Mouse (Mus musculus) mesoderm, embryonic 11.5 days (tissue): ENCODE results near the gene Tm9sf2.
"Not testable (repeated sequence)": the region's sequence is repeated elsewhere in the genome, so short reads cannot be mapped to it uniquely, and the experiment has no call there.

Source experiments
- DNase-seq: peaks from one replicate; pipeline ENCODE4 v3.0.0-alpha.2; 2012; ENCODE audit warnings: low read depth, low spot score

Tm9sf2 gene

GRCm38 (mm10) chr14:122099584-122099983 lies 7.3 kb upstream of the Tm9sf2 start:
- no peak for DNase-seq

- DNase-seq = not testable (repeated sequence)
These were observed 4.9 kb upstream of the Tm9sf2 start for GRCm38 (mm10) chr14:122101890-122102289.

GRCm38 (mm10) chr14:122104881-122105280 lies 2.0 kb upstream of the Tm9sf2 start:
- peak; percentile 95 for DNase-seq

- DNase-seq = no peak
These were observed 1.2 kb upstream of the Tm9sf2 start for GRCm38 (mm10) chr14:122105391-122106285.

GRCm38 (mm10) chr14:122107481-122108214 lies 810 bp downstream of the Tm9sf2 start:
- peak; percentile 30 for DNase-seq

- DNase-seq = no peak
These were observed 4.8 kb downstream of the Tm9sf2 start for GRCm38 (mm10) chr14:122111681-122112080.

- no peak for DNase-seq
These were observed 5.5 kb downstream of the Tm9sf2 start for GRCm38 (mm10) chr14:122112311-122112710.

- DNase-seq = no peak
These were observed 9.4 kb downstream of the Tm9sf2 start for GRCm38 (mm10) chr14:122116200-122116599.

GRCm38 (mm10) chr14:122130111-122130797 lies 23.4 kb downstream of the Tm9sf2 start:
- DNase-seq = no peak

- DNase-seq = no peak
These were observed 24.8 kb downstream of the Tm9sf2 start for GRCm38 (mm10) chr14:122131644-122132043.

GRCm38 (mm10) chr14:122136368-122136928 lies 29.6 kb downstream of the Tm9sf2 start:
- DNase-seq = no peak

GRCm38 (mm10) chr14:122137234-122137633 lies 30.4 kb downstream of the Tm9sf2 start:
- DNase-seq = no peak

- DNase-seq = no peak
These were observed 33.3 kb downstream of the Tm9sf2 start for GRCm38 (mm10) chr14:122140126-122140525.

- DNase-seq = no peak
These were observed 36.9 kb downstream of the Tm9sf2 start for GRCm38 (mm10) chr14:122143585-122144269.

- no peak for DNase-seq
These were observed 38.5 kb downstream of the Tm9sf2 start for GRCm38 (mm10) chr14:122145374-122145773.

GRCm38 (mm10) chr14:122150616-122151015 lies 43.8 kb downstream of the Tm9sf2 start:
- DNase-seq = no peak

- no peak for DNase-seq
These were observed 50.9 kb downstream of the Tm9sf2 start for GRCm38 (mm10) chr14:122157738-122158137.

GRCm38 (mm10) chr14:122160916-122161315 lies 54.1 kb downstream of the Tm9sf2 start:
- no peak for DNase-seq

GRCm38 (mm10) chr14:122168912-122169311 lies 62.1 kb downstream of the Tm9sf2 start:
- no peak for DNase-seq

GRCm38 (mm10) chr14:122170202-122170781 lies 63.5 kb downstream of the Tm9sf2 start:
- no peak for DNase-seq

- DNase-seq = no peak
These were observed 64.2 kb downstream of the Tm9sf2 start for GRCm38 (mm10) chr14:122171031-122171430.
